Mouse (Mus musculus): ENCODE measurements around the gene Hdhd3.

DNA sequence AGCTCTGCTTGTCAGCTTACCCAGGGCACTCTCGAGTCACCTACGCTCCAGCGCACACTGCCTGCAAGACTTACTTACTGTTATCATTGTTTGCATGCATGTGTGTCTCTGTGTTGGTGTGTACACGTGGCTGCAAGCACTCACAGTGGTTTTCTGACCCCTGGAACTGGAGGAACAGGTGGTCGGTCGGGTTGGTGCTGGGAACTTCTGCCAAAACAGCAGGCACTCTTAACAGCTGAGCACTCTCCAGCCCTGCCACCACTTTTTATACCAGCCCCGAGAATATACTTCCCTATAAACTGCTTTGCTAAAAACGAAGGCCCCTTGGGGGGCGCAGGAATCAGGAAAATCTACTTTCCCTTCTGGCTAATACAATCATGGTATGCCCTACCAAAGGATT, 9.0 kb downstream of the Hdhd3 start:
- TF ChIP-seq TAL1 (IDR thresholded peaks at IDR 0.05; ENCODE audit: low read length) = no peak
- TF ChIP-seq GATA1 (IDR thresholded peaks at IDR 0.05; ENCODE audit: low read length) = no peak

All from erythroblast, embryonic 14.5 days (primary cell).